Mouse (Mus musculus): ENCODE measurements around the gene Zbtb48. TPM values are rescaled to one million over a fixed set of nuclear protein-coding genes. Genes with fewer than 3 reads are reported as not detected.

Zbtb48 gene
- polyA plus RNA-seq, 1 experiment = 7.2 TPM

DNA sequence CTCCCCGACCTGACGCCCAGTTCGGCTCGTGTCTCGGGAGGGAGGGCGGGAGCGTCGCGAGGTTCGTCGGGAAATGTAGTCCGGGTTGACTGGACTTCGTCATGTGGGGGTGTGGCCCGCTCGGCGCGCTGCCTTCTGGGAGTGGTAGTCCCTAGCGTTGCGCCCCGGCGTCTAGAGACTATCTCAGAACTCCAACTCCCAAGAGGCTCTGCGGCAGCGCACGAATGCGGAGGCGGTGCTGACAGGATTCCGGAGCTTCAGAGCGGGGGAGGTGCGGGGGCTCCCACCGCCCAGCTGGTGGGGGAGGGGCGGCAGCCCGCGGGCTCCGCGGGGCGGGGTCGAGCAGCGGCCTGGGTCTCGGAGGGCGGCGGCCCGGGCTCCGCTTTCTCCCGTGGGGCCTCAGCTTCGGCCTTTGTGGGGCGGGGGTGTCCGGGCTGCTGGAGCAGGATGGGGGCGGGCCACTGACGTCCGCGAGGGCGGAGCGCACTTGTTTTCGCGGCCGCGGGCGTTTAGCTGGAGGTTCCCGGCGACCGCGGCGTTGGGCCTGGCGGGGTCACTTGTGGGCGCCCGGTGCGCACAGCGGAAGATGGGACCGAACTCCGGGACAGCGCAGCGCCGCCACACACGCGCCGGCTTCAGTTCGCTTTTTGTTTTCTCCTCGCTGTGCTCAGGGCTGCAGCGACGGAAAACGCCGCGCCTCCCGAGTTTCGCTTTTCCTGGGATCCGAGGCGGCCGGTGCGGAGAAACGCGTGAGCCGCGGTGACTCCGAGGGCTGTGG is 31.1 kb downstream of the Zbtb48 start, which contains the start of gene Phf13:
TSS of gene Phf13 (minus strand) at position 86 of the 778 bp plus-strand sequence.
- TF ChIP-seq CEBPB (IDR thresholded peaks at IDR 0.05; ENCODE audit: insufficient read depth, poor library complexity, severe bottlenecking) = no peak
- no peak for TF ChIP-seq REST (IDR thresholded peaks at IDR 0.05; ENCODE audit: insufficient read depth, insufficient read length)
- TF ChIP-seq TCF12 (IDR thresholded peaks at IDR 0.05; ENCODE audit: insufficient read depth, poor library complexity, severe bottlenecking) = no peak
- TF ChIP-seq TCF3 (IDR thresholded peaks at IDR 0.05; ENCODE audit: insufficient read length, low read depth) = no peak
- no peak for TF ChIP-seq MAX (IDR thresholded peaks at IDR 0.05; ENCODE audit: low read depth)
- peak; percentile 54 for TF ChIP-seq SRF (IDR thresholded peaks at IDR 0.05; ENCODE audit: control insufficient read depth, insufficient read length, low read depth)
- peak; percentile 36 for TF ChIP-seq USF1 (IDR thresholded peaks at IDR 0.05; ENCODE audit: low read depth)
- TF ChIP-seq POLR2AphosphoS2 (IDR thresholded peaks at IDR 0.05; ENCODE audit: insufficient read length, low read depth) = no peak
- TF ChIP-seq MYOG (IDR thresholded peaks at IDR 0.05; ENCODE audit: control insufficient read depth in 1 of 3, insufficient read depth in 1 of 3, insufficient read length in 2 of 3, low read depth in 2 of 3) = no peak
- TF ChIP-seq MYOD1 (IDR thresholded peaks at IDR 0.05; ENCODE audit: control insufficient read depth in 1 of 3, insufficient read length in 2 of 3, low read depth in 2 of 3) = no peak
- TF ChIP-seq E2F4 (IDR thresholded peaks at IDR 0.05; ENCODE audit: insufficient read depth) = no peak
- TF ChIP-seq POLR2A (IDR thresholded peaks at IDR 0.05; ENCODE audit: insufficient read length, low read depth) = peak; percentile 80

DNA sequence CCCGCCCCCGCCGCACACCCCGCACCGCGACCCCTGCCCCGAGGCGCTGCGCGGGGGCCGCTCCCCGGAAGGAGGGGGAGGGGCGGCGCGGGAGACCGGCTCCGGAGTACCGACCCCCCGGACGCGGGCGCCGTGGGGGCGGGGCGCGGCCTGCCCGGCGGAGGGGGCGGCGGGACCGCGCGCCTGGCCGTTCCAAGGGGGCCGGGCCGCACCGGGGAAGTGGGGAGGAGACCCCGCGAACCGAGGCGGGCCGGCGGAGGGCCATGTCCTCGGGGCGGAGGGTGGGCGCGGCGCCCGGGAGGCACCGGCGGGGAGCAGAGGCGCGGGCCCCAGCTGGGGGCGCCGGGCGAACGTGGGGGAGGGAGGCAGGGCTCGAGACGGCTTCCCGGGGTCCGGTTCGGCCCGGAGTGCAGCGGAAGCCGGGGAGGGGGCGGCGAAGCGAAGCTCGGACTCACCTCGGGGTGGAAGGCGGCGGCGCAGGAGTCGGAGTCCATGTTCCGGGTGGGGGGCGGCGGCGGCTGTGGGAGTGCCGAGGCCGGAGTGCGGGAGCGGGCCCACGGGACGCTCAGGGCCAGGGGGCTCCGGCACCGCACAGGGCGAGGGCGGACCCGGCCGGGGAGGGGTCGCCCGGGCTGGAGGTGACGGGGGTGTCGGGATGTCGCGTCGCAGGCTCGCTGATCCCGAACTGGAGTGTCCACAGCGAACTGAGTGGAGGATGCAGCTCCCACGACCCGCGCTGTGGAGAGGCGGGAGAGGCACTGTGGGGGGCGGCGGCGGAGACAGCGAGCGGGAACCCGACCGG is 31.9 kb downstream of the Zbtb48 start:
- Histone ChIP-seq H3K4me3 (peak overlapping the region; percentile 50), H3K36me3 (ENCODE audit: control insufficient read depth, insufficient read depth) (peaks cover 5% of the 10 kb centered on the region), H3ac (ENCODE audit: control insufficient read depth, insufficient read length) (peak overlapping the region; percentile 99), H3K27me3 (ENCODE audit: control insufficient read depth, insufficient read depth, insufficient read length) (no peaks in the 10 kb centered on the region), H3K79me2 (ENCODE audit: control insufficient read depth, insufficient read depth) (peaks cover 27% of the 10 kb centered on the region), H3K4me2 (ENCODE audit: low read depth) (no peak overlapping the region)
- TF ChIP-seq E2F4 (IDR thresholded peaks at IDR 0.05; ENCODE audit: insufficient read depth) (no peak), MYOD1 (IDR thresholded peaks at IDR 0.05; ENCODE audit: control insufficient read depth in 1 of 3, insufficient read length in 2 of 3, low read depth in 2 of 3) (peak in 1 of 3 experiments; percentile 19), POLR2AphosphoS2 (IDR thresholded peaks at IDR 0.05; ENCODE audit: insufficient read length, low read depth) (peak; percentile 52), TCF3 (IDR thresholded peaks at IDR 0.05; ENCODE audit: insufficient read length, low read depth) (peak; percentile 16), SRF (IDR thresholded peaks at IDR 0.05; ENCODE audit: control insufficient read depth, insufficient read length, low read depth) (no peak), MYOG (IDR thresholded peaks at IDR 0.05; ENCODE audit: control insufficient read depth in 1 of 3, insufficient read depth in 1 of 3, insufficient read length in 2 of 3, low read depth in 2 of 3) (peak in 1 of 3 experiments; percentile 27), POLR2A (IDR thresholded peaks at IDR 0.05; ENCODE audit: insufficient read length, low read depth) (peak; percentile 75)

More for the DNA sequence above, 31.1 kb downstream of the Zbtb48 start, which contains the start of gene Phf13:
- H3K27me3 ChIP-seq (ENCODE audit: control insufficient read depth, insufficient read depth, insufficient read length) = no peaks in the 10 kb centered on the region
- peak within 1 kb of the TSS; percentile 50 for H3K4me3 ChIP-seq
- peaks cover 27% of the 10 kb centered on the region for H3K79me2 ChIP-seq (ENCODE audit: control insufficient read depth, insufficient read depth)
- peaks cover 5% of the 10 kb centered on the region for H3K36me3 ChIP-seq (ENCODE audit: control insufficient read depth, insufficient read depth)
- peak within 1 kb of the TSS; percentile 99 for H3ac ChIP-seq (ENCODE audit: control insufficient read depth, insufficient read length)
- peak within 1 kb of the TSS; percentile 98 for H3K4me2 ChIP-seq (ENCODE audit: low read depth)

DNA sequence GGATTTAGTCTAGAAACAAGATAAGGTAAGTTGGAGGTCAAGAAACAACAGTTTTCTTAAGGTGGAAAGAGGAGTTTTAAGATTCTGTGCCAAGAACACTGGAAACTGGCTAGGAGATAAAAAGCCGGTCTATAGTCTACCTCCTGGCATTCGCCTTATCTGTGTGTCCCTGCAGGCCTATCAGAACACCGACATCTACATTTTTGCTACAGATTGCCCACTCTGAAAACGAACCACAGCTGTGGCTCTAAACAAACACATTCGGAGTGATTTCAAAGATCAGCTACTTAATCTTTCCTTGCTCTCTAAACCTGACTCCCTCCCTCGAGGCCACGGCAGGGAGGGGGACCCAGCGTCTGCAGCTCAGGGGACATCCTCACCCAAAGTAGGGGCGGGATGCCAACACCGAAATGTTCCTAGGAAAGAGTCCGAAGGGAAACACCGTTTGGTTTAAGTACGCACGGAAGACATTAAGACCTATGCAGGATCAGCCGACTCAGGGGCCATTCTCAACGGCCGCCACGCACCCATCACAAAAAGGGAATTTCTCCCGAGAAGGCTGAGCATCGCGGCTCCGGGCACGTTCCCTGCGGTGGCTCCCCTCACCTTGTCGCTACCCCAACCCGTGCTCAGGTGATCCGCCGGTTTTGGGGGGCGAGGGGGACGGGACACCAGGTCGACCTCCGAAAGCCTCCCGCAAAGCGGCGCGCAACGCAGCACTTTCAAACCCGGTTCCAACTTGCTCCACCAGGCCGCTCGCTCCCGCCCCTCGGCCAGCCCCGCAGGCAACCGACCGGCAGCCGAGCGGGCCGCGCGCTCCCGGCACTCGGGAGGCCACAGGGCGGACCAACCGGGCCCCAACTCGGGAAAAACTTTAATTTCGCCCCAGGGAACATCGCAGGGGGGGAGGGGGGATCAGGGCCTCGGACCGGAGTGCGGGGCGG is 33.0 kb downstream of the Zbtb48 start:
- no peak for TF ChIP-seq E2F4 (IDR thresholded peaks at IDR 0.05; ENCODE audit: insufficient read depth)
- peak overlapping the region; percentile 50 for H3K4me3 ChIP-seq
- H3K79me2 ChIP-seq (ENCODE audit: control insufficient read depth, insufficient read depth) = peaks cover 27% of the 10 kb centered on the region
- peak overlapping the region; percentile 78 for H3K4me2 ChIP-seq (ENCODE audit: low read depth)
- peak overlapping the region; percentile 99 for H3ac ChIP-seq (ENCODE audit: control insufficient read depth, insufficient read length)
- no peaks in the 10 kb centered on the region for H3K27me3 ChIP-seq (ENCODE audit: control insufficient read depth, insufficient read depth, insufficient read length)
- peaks cover 5% of the 10 kb centered on the region for H3K36me3 ChIP-seq (ENCODE audit: control insufficient read depth, insufficient read depth)

DNA sequence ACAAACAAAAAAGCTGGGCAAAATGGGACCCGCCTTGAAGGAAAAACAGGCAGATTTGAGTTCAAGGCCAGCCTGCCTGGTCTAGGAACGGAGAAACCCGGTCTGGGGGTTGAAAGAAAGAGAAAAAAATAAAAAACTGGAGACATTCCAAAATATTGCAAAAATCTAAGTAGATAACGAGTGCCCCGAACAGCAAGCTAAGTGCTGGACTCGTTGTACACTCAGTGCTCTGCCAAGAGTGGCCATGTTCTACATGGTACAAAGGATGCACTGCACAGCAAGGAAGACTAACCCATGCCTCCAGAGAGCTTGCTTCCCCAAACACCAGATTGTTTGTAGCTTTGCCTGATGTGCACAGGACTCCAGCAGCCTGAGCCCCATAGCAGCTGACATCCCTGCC is 34.4 kb downstream of the Zbtb48 start:
- TF ChIP-seq E2F4 (IDR thresholded peaks at IDR 0.05; ENCODE audit: insufficient read depth) = no peak
- TF ChIP-seq SRF (IDR thresholded peaks at IDR 0.05; ENCODE audit: control insufficient read depth, insufficient read length, low read depth) = no peak
- TF ChIP-seq REST (IDR thresholded peaks at IDR 0.05; ENCODE audit: insufficient read depth, insufficient read length) = no peak
- no peak for TF ChIP-seq POLR2A (IDR thresholded peaks at IDR 0.05; ENCODE audit: insufficient read length, low read depth)
- no peak for TF ChIP-seq TCF12 (IDR thresholded peaks at IDR 0.05; ENCODE audit: insufficient read depth, poor library complexity, severe bottlenecking)
- no peak for TF ChIP-seq TCF3 (IDR thresholded peaks at IDR 0.05; ENCODE audit: insufficient read length, low read depth)
- TF ChIP-seq MYOG (IDR thresholded peaks at IDR 0.05; ENCODE audit: control insufficient read depth in 1 of 3, insufficient read depth in 1 of 3, insufficient read length in 2 of 3, low read depth in 2 of 3) = no peak
- no peak for TF ChIP-seq USF1 (IDR thresholded peaks at IDR 0.05; ENCODE audit: low read depth)
- no peak for TF ChIP-seq POLR2AphosphoS2 (IDR thresholded peaks at IDR 0.05; ENCODE audit: insufficient read length, low read depth)
- Histone ChIP-seq H3K36me3 (ENCODE audit: control insufficient read depth, insufficient read depth) (peaks cover 5% of the 10 kb centered on the region), H3K27me3 (ENCODE audit: control insufficient read depth, insufficient read depth, insufficient read length) (no peaks in the 10 kb centered on the region), H3K4me3 (no peak overlapping the region), H3K79me2 (ENCODE audit: control insufficient read depth, insufficient read depth) (peaks cover 32% of the 10 kb centered on the region), H3ac (ENCODE audit: control insufficient read depth, insufficient read length) (no peak overlapping the region), H3K4me2 (ENCODE audit: low read depth) (no peak overlapping the region)

Measured in myocyte (in vitro differentiated cells).